Mouse (Mus musculus) bone marrow, adult 2 months (tissue): ENCODE results near the gene Cyb561.

ENCODE experiments used
- CTCF ChIP-seq: fragments of 200-500 bp; IDR thresholded peaks from 2 replicates; pipeline ENCODE4 v1.5.1; 2011; ENCODE audit warnings: low read length, control low read depth; ENCODE audit not compliant: control insufficient read depth, insufficient read depth
- POLR2A ChIP-seq: fragments of 200-500 bp; IDR thresholded peaks from 2 replicates; pipeline ENCODE4 v1.6.1; 2011; ENCODE audit warnings: low read depth, mild to moderate bottlenecking, control low read depth, low read length, borderline replicate concordance; ENCODE audit not compliant: control insufficient read depth

DNA sequence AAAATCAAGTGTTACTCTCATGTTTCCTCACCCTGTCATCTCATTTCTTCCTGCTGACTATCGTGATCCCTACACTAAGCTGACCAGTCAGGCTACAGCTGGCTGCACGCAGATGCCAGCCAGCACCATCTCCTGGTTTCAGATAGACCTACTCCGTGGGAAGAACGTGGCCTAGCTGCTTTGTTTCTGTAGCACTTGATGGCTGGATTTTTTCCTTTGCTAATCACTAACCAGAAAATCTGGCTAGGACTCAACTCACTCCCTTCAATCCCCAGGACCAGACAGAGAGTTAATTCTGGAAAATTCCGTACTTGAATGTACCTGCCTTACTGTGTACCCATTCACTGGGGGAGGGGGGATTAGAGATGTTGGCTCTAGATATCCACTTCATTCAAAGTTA is 25.0 kb downstream of the Cyb561 start:
- TF ChIP-seq CTCF: no peak
- no peak for TF ChIP-seq POLR2A
